Mouse (Mus musculus): Measurements from ENCODE around the gene Cdk2ap1.
"Not testable (repeated sequence)": the region's sequence is repeated elsewhere in the genome, so short reads cannot be mapped to it uniquely, and the experiment has no call there.

The Cdk2ap1 gene

GRCm38 (mm10) chr5:124362982-124363381 lies at the start of gene Cdk2ap1:
Cdk2ap1 (minus strand) TSS chr5:124363082.
- not testable (repeated sequence) for DNase-seq (ENCODE audit: low read depth, low spot score)

- DNase-seq (ENCODE audit: low read depth, low spot score), result no peak
These were observed 49.3 kb upstream of the Cdk2ap1 start for GRCm38 (mm10) chr5:124412163-124412562.

- DNase-seq (ENCODE audit: low read depth, low spot score), result no peak
These were observed 47.9 kb upstream of the Cdk2ap1 start for GRCm38 (mm10) chr5:124410808-124411207.

GRCm38 (mm10) chr5:124393726-124394125 lies 30.8 kb upstream of the Cdk2ap1 start:
- no peak for DNase-seq (ENCODE audit: low read depth, low spot score)

GRCm38 (mm10) chr5:124392412-124392811 lies 29.5 kb upstream of the Cdk2ap1 start:
- DNase-seq (ENCODE audit: low read depth, low spot score), result no peak

- DNase-seq (ENCODE audit: low read depth, low spot score), result no peak
These were observed 25.1 kb upstream of the Cdk2ap1 start for GRCm38 (mm10) chr5:124387932-124388331.

- no peak for DNase-seq (ENCODE audit: low read depth, low spot score)
These were observed 17.2 kb upstream of the Cdk2ap1 start for GRCm38 (mm10) chr5:124380121-124380520.

GRCm38 (mm10) chr5:124377149-124377548 lies 14.3 kb upstream of the Cdk2ap1 start:
- no peak for DNase-seq (ENCODE audit: low read depth, low spot score)

GRCm38 (mm10) chr5:124376401-124376800 lies 13.5 kb upstream of the Cdk2ap1 start:
- DNase-seq (ENCODE audit: low read depth, low spot score), result no peak

- DNase-seq (ENCODE audit: low read depth, low spot score), result no peak
These were observed 11.4 kb upstream of the Cdk2ap1 start for GRCm38 (mm10) chr5:124374298-124374697.

GRCm38 (mm10) chr5:124366721-124367120 lies 3.8 kb upstream of the Cdk2ap1 start:
- no peak for DNase-seq (ENCODE audit: low read depth, low spot score)

GRCm38 (mm10) chr5:124365754-124366153 lies 2.9 kb upstream of the Cdk2ap1 start:
- no peak for DNase-seq (ENCODE audit: low read depth, low spot score)

GRCm38 (mm10) chr5:124364173-124364918 lies 1.5 kb upstream of the Cdk2ap1 start:
- DNase-seq (ENCODE audit: low read depth, low spot score), result no peak

GRCm38 (mm10) chr5:124359641-124360040 lies 3.2 kb downstream of the Cdk2ap1 start:
- DNase-seq (ENCODE audit: low read depth, low spot score), result no peak

GRCm38 (mm10) chr5:124356695-124357094 lies 6.2 kb downstream of the Cdk2ap1 start:
- DNase-seq (ENCODE audit: low read depth, low spot score), result peak; percentile 46

GRCm38 (mm10) chr5:124355425-124355959 lies 7.4 kb downstream of the Cdk2ap1 start:
- no peak for DNase-seq (ENCODE audit: low read depth, low spot score)

GRCm38 (mm10) chr5:124354574-124355424 lies 8.1 kb downstream of the Cdk2ap1 start:
- DNase-seq (ENCODE audit: low read depth, low spot score), result no peak

- no peak for DNase-seq (ENCODE audit: low read depth, low spot score)
These were observed 8.9 kb downstream of the Cdk2ap1 start for GRCm38 (mm10) chr5:124353726-124354547.

- no peak for DNase-seq (ENCODE audit: low read depth, low spot score)
These were observed 9.7 kb downstream of the Cdk2ap1 start for GRCm38 (mm10) chr5:124353011-124353725.

- DNase-seq (ENCODE audit: low read depth, low spot score), result peak; percentile 50
These were observed 10.6 kb downstream of the Cdk2ap1 start for GRCm38 (mm10) chr5:124352141-124352920.
